In the genomic region with DNA sequence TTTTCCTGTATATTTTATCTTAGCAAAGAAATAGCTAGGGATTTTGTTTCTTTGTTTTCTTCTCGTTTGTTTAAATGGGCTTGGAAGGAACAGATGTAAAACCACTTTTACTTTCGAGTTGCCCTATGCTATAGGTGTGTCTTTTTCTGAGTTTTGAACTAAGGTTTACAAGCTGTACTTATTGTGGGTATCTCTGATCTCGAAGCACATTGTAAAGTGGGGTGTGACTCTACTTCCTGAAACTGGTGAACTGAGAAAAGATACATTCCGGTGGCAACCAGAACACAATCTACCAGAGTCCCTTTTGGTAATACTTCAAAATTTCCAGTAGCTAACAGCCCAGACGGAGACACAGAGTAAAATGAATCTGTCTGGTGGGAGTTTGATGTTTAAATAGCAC, we compare ENCODE assay signal across 10 mouse cellular contexts. TPM values are rescaled to one million over a fixed set of nuclear protein-coding genes. Genes with fewer than 3 reads are reported as not detected.
DNase-seq lines count a peak whose midpoint lies in the region; ATAC-seq and TF ChIP-seq lines count a peak whose summit lies in the region.
"Had no signal": no experiment of that assay in that cellular context is flagged by ENCODE, and none has a peak within 500 bp of the region (broad histone marks: within the 10 kb centered on the region; RNA-seq: fewer than 3 reads in every experiment).

No protein-coding gene starts in this region.

- WGBS in lung, embryonic 15.5 days, result 81% methylated on average over 5 of the region's 5 CpGs
- 64% methylated on average over 5 of the region's 5 CpGs for WGBS in liver, embryonic 14.5 days (ENCODE audit: insufficient replicate concordance)
- 71% methylated on average over 5 of the region's 5 CpGs for WGBS in stomach, embryonic 15.5 days

- H3K27me3 ChIP-seq in erythroblast, embryonic 14.5 days (ENCODE audit: control insufficient read depth), result no peaks in the 10 kb centered on the region
- H3K27me3 ChIP-seq in lung, embryonic 15.5 days, result no peaks in the 10 kb centered on the region
- no peaks in the 10 kb centered on the region for H3K27me3 ChIP-seq in liver, embryonic 14.5 days (ENCODE audit: control insufficient read depth, insufficient read depth, low read length)
- no peaks in the 10 kb centered on the region for H3K27me3 ChIP-seq in stomach, embryonic 15.5 days (replicated peaks)
- H3K27me3 ChIP-seq: megakaryocyte, embryonic 14.5 days had no signal

- H3K4me1 ChIP-seq in erythroblast, embryonic 14.5 days (ENCODE audit: control insufficient read depth), result peaks cover 28% of the 10 kb centered on the region
- H3K4me1 ChIP-seq in lung, embryonic 15.5 days, result peaks cover 5% of the 10 kb centered on the region; the same call in 1 of the 2 replicates
- H3K4me1 ChIP-seq in liver, embryonic 14.5 days (replicated peaks; ENCODE audit: control insufficient read depth in 2 of 2, insufficient read depth in 2 of 2, low read length in 1 of 2), result peaks cover 5 to 12% of the 10 kb centered on the region in 2 experiments; a peak in 3 of 4 replicates
- H3K4me1 ChIP-seq in stomach, embryonic 15.5 days, result peaks cover 7% of the 10 kb centered on the region; the same call in 1 of the 2 replicates

- no peak overlapping the region for H3K27ac ChIP-seq in lung, embryonic 15.5 days
- H3K27ac ChIP-seq in liver, embryonic 14.5 days, result no peak overlapping the region
- peak overlapping the region; percentile 55 for H3K27ac ChIP-seq in stomach, embryonic 15.5 days
- H3K27ac ChIP-seq: heart, embryonic 13.5 days had no signal

- no peak for ATAC-seq in erythroblast, adult 5-6 weeks (replicated peaks; ENCODE audit: low FRiP score, poor library complexity, severe bottlenecking)
- ATAC-seq in lung, embryonic 15.5 days (ENCODE audit: borderline replicate concordance, extremely low read depth, low FRiP score, low TSS enrichment), result no peak
- no peak for ATAC-seq in liver, embryonic 14.5 days (ENCODE audit: insufficient read depth)
- ATAC-seq in stomach, embryonic 15.5 days (ENCODE audit: insufficient read depth, low FRiP score, low read depth), result no peak

- TF ChIP-seq EP300 in liver, embryonic 14.5 days (IDR thresholded peaks at IDR 0.05; ENCODE audit: low read depth), result no peak

- no peaks in the 10 kb centered on the region for H3K9me3 ChIP-seq in erythroblast, embryonic 14.5 days (ENCODE audit: control insufficient read depth, low read length)
- H3K9me3 ChIP-seq in lung, embryonic 15.5 days, result no peaks in the 10 kb centered on the region
- no peaks in the 10 kb centered on the region for H3K9me3 ChIP-seq in liver, embryonic 14.5 days (ENCODE audit: control insufficient read depth, low read length)
- H3K9me3 ChIP-seq in stomach, embryonic 15.5 days, result no peaks in the 10 kb centered on the region
- H3K9me3 ChIP-seq: heart, embryonic 13.5 days; megakaryocyte, embryonic 14.5 days had no signal

- no peaks in the 10 kb centered on the region for H3K36me3 ChIP-seq in erythroblast, embryonic 14.5 days (ENCODE audit: control insufficient read depth)
- no peaks in the 10 kb centered on the region for H3K36me3 ChIP-seq in lung, embryonic 15.5 days
- H3K36me3 ChIP-seq in liver, embryonic 14.5 days (replicated peaks; ENCODE audit: control insufficient read depth, insufficient read depth, low read depth), result no peaks in the 10 kb centered on the region
- no peaks in the 10 kb centered on the region for H3K36me3 ChIP-seq in stomach, embryonic 15.5 days

- H3K4me2 ChIP-seq in lung, embryonic 15.5 days, result peak overlapping the region; percentile 66; the same call in 1 of the 2 replicates
- peak overlapping the region; percentile 85; the same call in 1 of the 2 replicates for H3K4me2 ChIP-seq in liver, embryonic 14.5 days (ENCODE audit: low read depth)
- H3K4me2 ChIP-seq in stomach, embryonic 15.5 days, result no peak overlapping the region

- H3K4me3 ChIP-seq in erythroblast, embryonic 14.5 days (replicated peaks), result peak overlapping the region; percentile 92
- no peak overlapping the region for H3K4me3 ChIP-seq in lung, embryonic 15.5 days
- no peak overlapping the region for H3K4me3 ChIP-seq in liver, embryonic 14.5 days (ENCODE audit: insufficient read depth in 1 of 2, low read depth in 2 of 2, low read length in 2 of 2)
- no peak overlapping the region for H3K4me3 ChIP-seq in stomach, embryonic 15.5 days (replicated peaks)

- no peak for DNase-seq in lung, adult 18-20 months
- DNase-seq in liver, embryonic 14.5 days (ENCODE audit: low read depth in 3 of 3, low spot score in 3 of 3), result no peak
- no peak for DNase-seq in adrenal gland, postnatal 10 days
- DNase-seq in kidney, postnatal 25 days, result no peak

- H3K9ac ChIP-seq in lung, embryonic 15.5 days, result no peak overlapping the region
- H3K9ac ChIP-seq in liver, embryonic 14.5 days (replicated peaks), result no peak overlapping the region
- H3K9ac ChIP-seq in stomach, embryonic 15.5 days, result no peak overlapping the region

- no peak for TF ChIP-seq CTCF in liver, embryonic 14.5 days (IDR thresholded peaks at IDR 0.05; ENCODE audit: low read depth)

RNA-seq across cellular contexts. Expression of a gene that starts 0.9 kb away (rescaled TPM):
- 0.17 and 0.18 TPM in 2 replicates for polyA plus RNA-seq in erythroblast, embryonic 14.5 days (2012)
- 13.1 and 14.2 TPM in 2 replicates for total RNA-seq in erythroblast, adult 5-6 weeks (2015; ENCODE audit: low replicate concordance)
- 5.1 and 14.8 TPM in 2 replicates for total RNA-seq in erythroblast, adult 5-6 weeks (2017; ENCODE audit: low replicate concordance)
- polyA plus RNA-seq in lung, embryonic 15.5 days (2015; fragmentation: Nextera tagmentation; extraction: Ambion mirVana), result 58.0 and 65.3 TPM in 2 replicates
- 9.3 and 14.4 TPM in 2 replicates for polyA plus RNA-seq in liver, embryonic 14.5 days (2012; rRNA removed)
- polyA plus RNA-seq in liver, embryonic 14.5 days (2014; fragmentation: Nextera tagmentation; extraction: Ambion mirVana), result 30.1 and 34.9 TPM in 2 replicates
- 60.2 and 61.3 TPM in 2 replicates for polyA plus RNA-seq in stomach, embryonic 15.5 days (2015; fragmentation: Nextera tagmentation; extraction: Ambion mirVana)
- 10 to 100 TPM; 13.5 to 16.7 TPM for total RNA-seq in adrenal gland, postnatal 10 days (2021)

RNA-seq across cellular contexts. Expression of a gene that starts 46.8 kb away (rescaled TPM):
- polyA plus RNA-seq in erythroblast, embryonic 14.5 days (2012), result not detected in 2 replicates
- 10.2 and 19.4 TPM in 2 replicates for total RNA-seq in erythroblast, adult 5-6 weeks (2015; ENCODE audit: low replicate concordance)
- 7.5 and 8.3 TPM in 2 replicates for total RNA-seq in erythroblast, adult 5-6 weeks (2017; ENCODE audit: low replicate concordance)
- polyA plus RNA-seq in lung, embryonic 15.5 days (2015; fragmentation: Nextera tagmentation; extraction: Ambion mirVana), result 0.64 and 0.77 TPM in 2 replicates
- polyA plus RNA-seq in liver, embryonic 14.5 days (2012; rRNA removed), result 0.14 and 0.35 TPM in 2 replicates
- 0.16 and 0.52 TPM in 2 replicates for polyA plus RNA-seq in liver, embryonic 14.5 days (2014; fragmentation: Nextera tagmentation; extraction: Ambion mirVana)
- polyA plus RNA-seq in stomach, embryonic 15.5 days (2015; fragmentation: Nextera tagmentation; extraction: Ambion mirVana), result 1.1 and 1.3 TPM in 2 replicates
- total RNA-seq in adrenal gland, postnatal 10 days (2021), result under 1 TPM; 0.57 to 0.91 TPM
- polyA plus RNA-seq: heart, embryonic 13.5 days had no signal

RNA-seq across cellular contexts. Expression of a gene that starts 59.5 kb away (rescaled TPM):
- polyA plus RNA-seq in erythroblast, embryonic 14.5 days (2012), result not detected in 2 replicates
- 0.58 TPM in 1 of 2 replicates, not detected in the other for total RNA-seq in erythroblast, adult 5-6 weeks (2015; ENCODE audit: low replicate concordance)
- 1.4 TPM in 1 of 2 replicates, not detected in the other for total RNA-seq in erythroblast, adult 5-6 weeks (2017; ENCODE audit: low replicate concordance)
- 0.98 and 2.1 TPM in 2 replicates for polyA plus RNA-seq in lung, embryonic 15.5 days (2015; fragmentation: Nextera tagmentation; extraction: Ambion mirVana)
- polyA plus RNA-seq in liver, embryonic 14.5 days (2012; rRNA removed), result 0.32 and 0.47 TPM in 2 replicates
- 0.65 and 0.72 TPM in 2 replicates for polyA plus RNA-seq in liver, embryonic 14.5 days (2014; fragmentation: Nextera tagmentation; extraction: Ambion mirVana)
- polyA plus RNA-seq in stomach, embryonic 15.5 days (2015; fragmentation: Nextera tagmentation; extraction: Ambion mirVana), result 8.0 TPM in 2 replicates
- total RNA-seq in adrenal gland, postnatal 10 days (2021), result under 1 TPM; 0.36 to 0.67 TPM
